Mouse (Mus musculus) ES-E14 (cell line): ENCODE data around the gene Morn1.

Experiments
- CHD2 ChIP-seq: IDR thresholded peaks from 2 replicates; pipeline ENCODE4 v1.6.1; 2014; ENCODE audit warnings: mild to moderate bottlenecking, low read depth, low read length, inconsistent platforms
- HCFC1 ChIP-seq: IDR thresholded peaks from 2 replicates; pipeline ENCODE4 v1.6.1; 2012; ENCODE audit warnings: low read length, inconsistent platforms, borderline replicate concordance; ENCODE audit not compliant: insufficient read depth
- ZC3H11A ChIP-seq: IDR thresholded peaks from 2 replicates; pipeline ENCODE4 v1.6.1; 2012; ENCODE audit warnings: low read depth, mild to moderate bottlenecking, inconsistent platforms, low read length, borderline replicate concordance
- ZNF384 ChIP-seq: IDR thresholded peaks from 2 replicates; pipeline ENCODE4 v1.6.1; 2012; ENCODE audit warnings: low read depth, low read length, inconsistent platforms

GRCm38 (mm10) chr4:155097452-155097851 is 11.1 kb downstream of the Morn1 start:
- TF ChIP-seq HCFC1 (no peak), ZC3H11A (no peak), ZNF384 (no peak), CHD2 (no peak)
